Mouse (Mus musculus): ENCODE results near the gene Stc2. TPM values are rescaled to one million over a fixed set of nuclear protein-coding genes. Genes with fewer than 3 reads are reported as not detected.
A peak's percentile ranks its signal among the peaks of the same experiment; 100 is the strongest.

Gene Stc2
- polyA plus RNA-seq, 1 experiment: 0.67 TPM

DNA sequence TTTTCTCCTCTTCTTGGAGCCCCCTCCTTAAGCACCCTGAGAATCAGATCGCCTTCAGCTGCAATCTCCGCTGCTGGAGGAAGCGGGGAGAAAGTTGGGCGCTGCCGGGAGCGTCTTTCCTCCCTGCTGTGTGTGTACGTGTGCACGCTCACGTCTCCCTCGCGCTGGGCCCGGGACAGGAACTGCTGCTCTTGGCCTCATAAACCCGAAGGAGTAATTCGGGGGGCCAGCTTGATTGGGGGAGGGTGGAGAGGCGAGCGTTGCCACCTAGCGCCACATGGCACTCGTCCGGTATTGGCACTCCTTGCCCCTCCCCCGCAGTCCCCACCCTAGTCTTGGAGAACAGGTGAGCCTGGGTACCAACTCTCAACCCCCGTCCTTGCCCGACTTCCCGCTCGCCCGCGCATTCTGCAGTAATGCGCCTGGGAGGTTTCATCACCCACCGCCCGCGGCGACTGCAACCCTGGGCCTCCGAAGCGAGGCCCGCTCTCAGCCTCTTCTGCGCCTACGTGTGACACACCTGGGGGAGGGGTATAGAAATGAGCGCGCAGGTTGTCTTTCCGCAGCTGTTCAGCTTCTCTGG lies 1.5 kb upstream of the Stc2 start:
- Histone ChIP-seq H3K27ac (replicated peaks; ENCODE audit: low read depth, low read length) (no peak overlapping the region), H3K4me3 (ENCODE audit: insufficient read depth, low read depth, low read length) (peak overlapping the region; percentile 32; the same call in 1 of the 2 replicates), H3K4me1 (ENCODE audit: control insufficient read depth, insufficient read depth, insufficient read length, low read length) (0 out of 2 replicates have a peak, but pooled peaks cover 2% of the 10 kb centered on the region)

DNA sequence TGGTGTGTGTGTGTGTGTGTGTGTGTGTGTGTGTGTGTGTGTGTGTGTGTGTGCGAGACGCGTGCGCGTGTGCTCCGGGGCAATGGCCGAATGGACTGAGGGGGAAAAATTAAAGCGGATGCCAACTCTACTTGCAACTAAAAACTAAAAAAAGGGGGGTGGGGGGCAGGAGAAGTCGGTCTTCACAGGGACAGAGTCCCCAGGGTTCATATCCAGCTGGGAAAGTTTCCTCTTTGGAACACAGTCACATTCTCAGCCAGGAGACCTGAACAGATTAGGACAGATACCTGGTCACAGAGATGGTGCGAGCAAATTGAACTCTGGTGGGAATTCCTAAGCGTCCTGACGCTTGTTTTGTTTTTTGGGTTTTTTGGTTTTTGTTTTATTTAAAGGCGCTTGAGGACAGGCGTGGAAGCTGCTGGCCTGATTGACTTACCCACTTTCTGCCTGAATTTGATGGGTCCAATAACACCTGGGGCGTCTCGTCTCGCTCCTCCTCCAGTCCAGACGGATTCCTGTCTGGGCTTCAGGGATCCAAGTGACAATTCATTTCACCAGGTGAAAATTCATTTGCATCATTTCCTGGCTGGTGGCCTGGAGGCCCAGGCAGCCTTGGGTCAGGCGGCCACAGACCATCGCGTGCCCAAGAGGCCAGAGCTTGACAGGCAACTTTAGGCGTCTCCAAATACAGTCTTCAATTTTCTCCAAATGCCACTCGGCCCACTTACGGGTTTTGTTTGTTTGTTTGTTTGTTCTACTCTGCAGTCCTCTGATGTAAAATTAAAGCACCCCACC lies 759 bp upstream of the Stc2 start:
- Histone ChIP-seq H3K27ac (replicated peaks; ENCODE audit: low read depth, low read length) (no peak overlapping the region), H3K4me1 (ENCODE audit: control insufficient read depth, insufficient read depth, insufficient read length, low read length) (0 out of 2 replicates have a peak, but pooled peaks cover 2% of the 10 kb centered on the region)

GRCm38 (mm10) chr11:31368965-31369647 lies 768 bp downstream of the Stc2 start:
- 0 out of 2 replicates have a peak, but pooled peaks cover 2% of the 10 kb centered on the region for H3K4me1 ChIP-seq (ENCODE audit: control insufficient read depth, insufficient read depth, insufficient read length, low read length)
- no peak overlapping the region for H3K27ac ChIP-seq (replicated peaks; ENCODE audit: low read depth, low read length)

More for the DNA sequence above, 759 bp upstream of the Stc2 start:
- peak overlapping the region; percentile 62 for H3K4me3 ChIP-seq (ENCODE audit: insufficient read depth, low read depth, low read length)

GRCm38 (mm10) chr11:31368252-31368964 lies 1.5 kb downstream of the Stc2 start:
- peak overlapping the region; percentile 62 for H3K4me3 ChIP-seq (ENCODE audit: insufficient read depth, low read depth, low read length)
- no peak overlapping the region for H3K27ac ChIP-seq (replicated peaks; ENCODE audit: low read depth, low read length)
- 0 out of 2 replicates have a peak, but pooled peaks cover 2% of the 10 kb centered on the region for H3K4me1 ChIP-seq (ENCODE audit: control insufficient read depth, insufficient read depth, insufficient read length, low read length)

More at GRCm38 (mm10) chr11:31368965-31369647, 768 bp downstream of the Stc2 start:
- H3K4me3 ChIP-seq (ENCODE audit: insufficient read depth, low read depth, low read length): peak overlapping the region; percentile 62

- Histone ChIP-seq H3K4me3 (ENCODE audit: insufficient read depth, low read depth, low read length) (no peak overlapping the region), H3K4me1 (ENCODE audit: control insufficient read depth, insufficient read depth, insufficient read length, low read length) (0 out of 2 replicates have a peak, but pooled peaks cover 2% of the 10 kb centered on the region), H3K27ac (replicated peaks; ENCODE audit: low read depth, low read length) (no peak overlapping the region)
These were observed 3.0 kb downstream of the Stc2 start for GRCm38 (mm10) chr11:31366827-31367226.

GRCm38 (mm10) chr11:31366421-31366820 lies 3.5 kb downstream of the Stc2 start:
- no peak overlapping the region for H3K27ac ChIP-seq (replicated peaks; ENCODE audit: low read depth, low read length)
- no peak overlapping the region for H3K4me3 ChIP-seq (ENCODE audit: insufficient read depth, low read depth, low read length)
- 0 out of 2 replicates have a peak, but pooled peaks cover 2% of the 10 kb centered on the region for H3K4me1 ChIP-seq (ENCODE audit: control insufficient read depth, insufficient read depth, insufficient read length, low read length)

GRCm38 (mm10) chr11:31365981-31366380 lies 3.9 kb downstream of the Stc2 start:
- Histone ChIP-seq H3K27ac (replicated peaks; ENCODE audit: low read depth, low read length) (no peak overlapping the region), H3K4me1 (ENCODE audit: control insufficient read depth, insufficient read depth, insufficient read length, low read length) (0 out of 2 replicates have a peak, but pooled peaks cover 2% of the 10 kb centered on the region), H3K4me3 (ENCODE audit: insufficient read depth, low read depth, low read length) (no peak overlapping the region)

GRCm38 (mm10) chr11:31365280-31365679 lies 4.6 kb downstream of the Stc2 start:
- Histone ChIP-seq H3K4me1 (ENCODE audit: control insufficient read depth, insufficient read depth, insufficient read length, low read length) (no peaks in the 10 kb centered on the region), H3K4me3 (ENCODE audit: insufficient read depth, low read depth, low read length) (no peak overlapping the region), H3K27ac (replicated peaks; ENCODE audit: low read depth, low read length) (no peak overlapping the region)

DNA sequence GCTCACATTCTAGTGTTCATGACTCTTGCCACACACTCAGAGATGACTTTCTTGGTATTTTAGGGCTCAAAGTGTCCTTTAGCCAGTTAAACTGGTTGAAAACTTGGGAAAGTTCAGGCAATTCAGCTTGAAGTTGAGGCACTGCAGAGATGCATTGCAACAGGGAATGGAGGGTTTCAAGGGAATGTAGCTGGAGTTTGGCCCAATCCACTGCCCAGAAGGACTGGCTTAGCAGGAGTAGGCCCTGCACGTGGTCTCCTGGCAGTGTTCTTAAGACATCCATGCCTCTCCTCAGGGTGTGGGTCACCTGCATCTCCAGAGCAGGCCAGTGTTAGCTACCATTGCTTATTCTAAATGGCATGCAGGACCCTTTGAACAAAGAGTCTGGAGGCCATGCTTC lies 7.0 kb downstream of the Stc2 start:
- no peak overlapping the region for H3K27ac ChIP-seq (replicated peaks; ENCODE audit: low read depth, low read length)
- H3K4me3 ChIP-seq (ENCODE audit: insufficient read depth, low read depth, low read length): no peak overlapping the region
- H3K4me1 ChIP-seq (ENCODE audit: control insufficient read depth, insufficient read depth, insufficient read length, low read length): no peaks in the 10 kb centered on the region

- Histone ChIP-seq H3K27ac (replicated peaks; ENCODE audit: low read depth, low read length) (no peak overlapping the region), H3K4me1 (ENCODE audit: control insufficient read depth, insufficient read depth, insufficient read length, low read length) (no peaks in the 10 kb centered on the region), H3K4me3 (ENCODE audit: insufficient read depth, low read depth, low read length) (no peak overlapping the region)
These were observed 7.5 kb downstream of the Stc2 start for GRCm38 (mm10) chr11:31362330-31362729.

DNA sequence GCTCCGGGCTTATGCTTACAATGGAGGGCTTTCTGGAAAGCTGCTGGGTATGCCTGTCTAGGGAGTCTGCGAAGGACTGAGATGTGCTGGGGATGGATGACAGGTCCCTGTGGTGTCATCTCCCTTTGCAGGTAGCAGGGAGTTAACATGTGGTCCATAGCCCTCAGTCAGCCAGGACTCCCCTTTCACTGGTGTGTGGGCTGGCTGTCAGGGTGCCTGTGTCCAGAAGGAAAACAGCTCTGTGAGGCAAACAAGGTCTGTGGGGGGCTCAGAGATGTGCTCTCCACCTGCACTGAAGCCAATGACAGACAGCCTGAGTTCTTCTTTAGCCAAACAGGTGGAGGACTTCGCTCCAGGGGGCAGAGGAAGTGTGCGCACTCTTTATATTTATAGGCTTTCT lies 8.8 kb downstream of the Stc2 start:
- Histone ChIP-seq H3K27ac (replicated peaks; ENCODE audit: low read depth, low read length) (no peak overlapping the region), H3K4me3 (ENCODE audit: insufficient read depth, low read depth, low read length) (no peak overlapping the region), H3K4me1 (ENCODE audit: control insufficient read depth, insufficient read depth, insufficient read length, low read length) (no peaks in the 10 kb centered on the region)

- no peak overlapping the region for H3K27ac ChIP-seq (replicated peaks; ENCODE audit: low read depth, low read length)
- no peak overlapping the region for H3K4me3 ChIP-seq (ENCODE audit: insufficient read depth, low read depth, low read length)
- H3K4me1 ChIP-seq (ENCODE audit: control insufficient read depth, insufficient read depth, insufficient read length, low read length): no peaks in the 10 kb centered on the region
These were observed 10.5 kb downstream of the Stc2 start for GRCm38 (mm10) chr11:31359283-31359902.

DNA sequence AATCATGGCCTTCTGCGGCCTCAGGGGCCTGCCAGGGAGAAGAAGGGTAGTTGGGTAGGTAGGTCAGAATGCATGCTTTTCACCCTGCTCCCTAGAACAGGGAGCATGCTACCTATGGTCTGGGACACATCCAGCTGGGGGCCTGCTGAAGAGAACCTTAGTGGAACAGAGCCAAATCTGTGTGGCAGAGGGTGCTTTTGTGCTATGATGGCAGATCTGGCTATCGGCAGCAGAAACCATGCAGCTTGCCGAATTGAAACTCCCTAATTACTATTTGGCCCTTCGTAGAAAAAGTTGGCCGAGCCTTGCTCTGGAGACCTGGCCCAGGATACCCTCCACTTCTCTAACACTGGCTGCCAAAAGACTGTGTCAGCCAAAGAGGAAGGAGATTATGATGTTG lies 11.4 kb downstream of the Stc2 start:
- Histone ChIP-seq H3K27ac (replicated peaks; ENCODE audit: low read depth, low read length) (no peak overlapping the region), H3K4me1 (ENCODE audit: control insufficient read depth, insufficient read depth, insufficient read length, low read length) (no peaks in the 10 kb centered on the region), H3K4me3 (ENCODE audit: insufficient read depth, low read depth, low read length) (no peak overlapping the region)

DNA sequence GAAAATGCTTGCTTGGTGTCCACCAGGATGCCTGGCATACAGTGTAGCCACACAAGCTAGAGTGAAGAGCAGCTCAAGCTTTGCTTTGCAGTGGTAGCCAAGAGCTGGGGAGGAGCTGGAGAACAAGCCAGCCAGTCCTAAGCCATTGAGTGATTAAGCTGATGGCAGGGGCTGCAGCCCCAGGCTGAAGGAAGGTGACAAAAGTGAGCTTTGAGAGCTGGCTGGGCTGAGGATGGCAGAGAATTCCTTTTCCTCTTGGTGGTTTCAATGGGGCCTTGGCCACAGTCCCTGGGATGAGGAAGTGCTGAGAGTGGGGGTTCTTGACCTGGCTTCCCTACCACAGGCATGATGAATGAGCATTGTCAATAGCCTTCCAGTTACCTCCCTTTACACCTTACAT lies 13.0 kb downstream of the Stc2 start:
- no peak overlapping the region for H3K4me3 ChIP-seq (ENCODE audit: insufficient read depth, low read depth, low read length)
- H3K27ac ChIP-seq (replicated peaks; ENCODE audit: low read depth, low read length): no peak overlapping the region
- no peaks in the 10 kb centered on the region for H3K4me1 ChIP-seq (ENCODE audit: control insufficient read depth, insufficient read depth, insufficient read length, low read length)
